Mouse (Mus musculus) T-cell, adult 66 days (primary cell): Measurements from ENCODE around the gene Ssh1. TPM values are rescaled to one million over a fixed set of nuclear protein-coding genes. Genes with fewer than 3 reads are reported as not detected.

ENCODE experiments used
- total RNA-seq, 2 experiments: library from RNA; stranded (reverse); gene quantifications; 3 replicates in 1 of 2; 4 replicates in 1 of 2; pipeline ENCODE4 v1.2.4; 2023

The Ssh1 gene
- total RNA-seq: 10 to 100 TPM; 29.8 to 41.5 TPM

GRCm38 (mm10) chr5:113993487-113994465 is at the start of gene Ssh1:
Gene Ssh1 (minus strand): TSS chr5:113993894.

GRCm38 (mm10) chr5:114003542-114003941 is 9.8 kb upstream of the Ssh1 start, which contains the start of gene Dao:
Gene Dao (plus strand): TSS chr5:114003703.

GRCm38 (mm10) chr5:113908592-113909441 is 84.9 kb downstream of the Ssh1 start, which contains the start of gene Coro1c:
Gene Coro1c (minus strand): TSS chr5:113908758.

Other genes with a start within 250 kb of the Ssh1 start
- gene Sart3, start 221.4 kb downstream of the Ssh1 start, total RNA-seq: 10 to 100 TPM; 65.5 to 66.0 TPM
- gene Iscu, start 221.1 kb downstream of the Ssh1 start, total RNA-seq: 10 to 100 TPM; 46.8 to 49.2 TPM
- gene Tmem119, start 193.4 kb downstream of the Ssh1 start, total RNA-seq: not detected
- 100 to 1,000 TPM; 442 to 482 TPM for gene Selplg, start 161.2 kb downstream of the Ssh1 start, total RNA-seq
- gene Coro1c, start 85.1 kb downstream of the Ssh1 start, total RNA-seq: 10 to 100 TPM; 70.3 to 76.0 TPM
- gene Dao, start 9.8 kb upstream of the Ssh1 start, total RNA-seq: not detected
- 10 to 100 TPM; 22.5 to 26.0 TPM for gene Usp30, start 71.6 kb upstream of the Ssh1 start, total RNA-seq
- not detected for gene Svop, start 97.7 kb upstream of the Ssh1 start, total RNA-seq
- gene Alkbh2, start 134.3 kb upstream of the Ssh1 start, total RNA-seq: 10 to 100 TPM in 1 of 2 experiments, 1 to 10 TPM in 1; 9.7 to 10.2 TPM
- 10 to 100 TPM; 18.3 to 19.3 TPM for gene Ung, start 136.5 kb upstream of the Ssh1 start, total RNA-seq
- 10 to 100 TPM; 15.2 to 22.0 TPM for gene Acacb, start 152.6 kb upstream of the Ssh1 start, total RNA-seq